8 mouse cellular contexts compared by ENCODE assay signal in the genomic region with DNA sequence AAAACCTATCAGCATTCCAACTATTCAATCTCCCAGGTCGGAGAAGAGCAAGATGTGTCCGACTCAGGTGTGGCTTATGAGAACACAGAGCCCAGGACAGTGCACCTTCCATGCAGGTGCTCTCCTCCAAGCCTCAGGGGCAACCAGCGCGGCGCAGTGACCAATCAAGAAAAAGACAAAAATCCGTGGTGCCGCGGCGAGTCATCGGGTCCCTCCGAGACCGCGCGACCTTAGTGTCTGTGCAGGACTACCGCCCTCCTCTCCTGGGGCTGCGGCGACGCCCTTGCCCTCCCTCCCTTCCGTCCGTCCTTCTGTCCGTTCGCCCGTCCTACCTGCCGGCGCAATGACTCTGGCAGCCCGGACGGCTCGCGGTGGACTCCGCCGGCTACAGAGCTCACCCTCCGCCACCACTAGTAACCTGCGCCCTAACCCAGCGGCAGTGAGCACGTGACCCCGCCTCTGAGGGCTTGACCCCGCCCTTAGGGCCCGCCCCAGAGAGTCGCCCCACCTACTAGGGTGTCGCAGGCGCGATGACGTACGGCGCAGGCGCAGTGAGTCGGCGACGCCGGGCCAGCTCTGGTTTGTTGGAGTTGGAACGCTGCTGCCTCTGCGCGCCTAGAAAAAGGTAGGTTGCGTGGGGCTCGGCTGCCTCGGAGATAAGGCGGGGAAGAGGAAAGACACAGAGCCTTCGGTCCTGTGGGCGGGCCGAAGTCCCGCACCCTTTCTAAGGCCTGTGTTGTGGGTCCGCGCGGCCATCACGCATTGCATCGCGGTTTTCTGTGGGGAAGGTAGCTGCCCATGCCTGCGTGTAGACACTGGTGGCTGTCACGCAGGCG. TPM values are rescaled to one million over a fixed set of nuclear protein-coding genes. Genes with fewer than 3 reads are reported as not detected.
DNase-seq lines count a peak whose midpoint lies in the region; ATAC-seq lines count a peak whose summit lies in the region.

Gene Serac1 (minus strand): TSS at position 455 of the 836 bp plus-strand sequence.
Gene Gtf2h5 (plus strand): TSS at position 500 of the 836 bp plus-strand sequence.

- peaks cover 21% of the 10 kb centered on the region for H3K4me1 ChIP-seq in heart, embryonic 13.5 days
- peaks cover 26% of the 10 kb centered on the region for H3K4me1 ChIP-seq in liver, embryonic 12.5 days
- H3K4me1 ChIP-seq in stomach, embryonic 15.5 days, result no peaks in the 10 kb centered on the region

- no peaks in the 10 kb centered on the region for H3K27me3 ChIP-seq in heart, embryonic 13.5 days (replicated peaks)
- H3K27me3 ChIP-seq in liver, embryonic 12.5 days (replicated peaks), result no peaks in the 10 kb centered on the region
- no peaks in the 10 kb centered on the region for H3K27me3 ChIP-seq in stomach, embryonic 15.5 days (replicated peaks)

- peak within 1 kb of the TSS; percentile 80 for H3K27ac ChIP-seq in heart, embryonic 13.5 days (replicated peaks)
- H3K27ac ChIP-seq in liver, embryonic 12.5 days, result peak within 1 kb of the TSS; percentile 91
- peak within 1 kb of the TSS; percentile 90 for H3K27ac ChIP-seq in stomach, embryonic 15.5 days

- peak; percentile 97 for DNase-seq in CD4-positive helper T cell, adult 2 months (ENCODE audit: low read depth, low spot score)
- peak; percentile 89 for DNase-seq in brain, embryonic 18.5 days (ENCODE audit: low read depth, low spot score)
- DNase-seq in kidney, postnatal 10 days, result peak; percentile 99
- DNase-seq in natural killer cell, adult 2 months (ENCODE audit: low spot score in 2 of 2), result peak; percentile 98

- peak within 1 kb of the TSS; percentile 94 for H3K9ac ChIP-seq in heart, embryonic 13.5 days
- H3K9ac ChIP-seq in liver, embryonic 12.5 days, result peak within 1 kb of the TSS; percentile 78
- H3K9ac ChIP-seq in stomach, embryonic 15.5 days, result peak within 1 kb of the TSS; percentile 81

- peak within 1 kb of the TSS; percentile 84 for H3K4me3 ChIP-seq in heart, embryonic 13.5 days
- H3K4me3 ChIP-seq in liver, embryonic 12.5 days, result peak within 1 kb of the TSS; percentile 75
- peak within 1 kb of the TSS; percentile 74 for H3K4me3 ChIP-seq in stomach, embryonic 15.5 days (replicated peaks)

- 1% methylated on average over 70 of the region's 70 CpGs for WGBS in heart, embryonic 13.5 days
- under 1% methylated on average over 70 of the region's 70 CpGs for WGBS in liver, embryonic 12.5 days (ENCODE audit: insufficient replicate concordance)
- under 1% methylated on average over 69 of the region's 70 CpGs for WGBS in stomach, embryonic 15.5 days

- ATAC-seq in erythroid progenitor cell, adult 5-6 weeks (replicated peaks; ENCODE audit: low FRiP score, poor library complexity, severe bottlenecking), result peak; percentile 94
- peak; percentile 99 for ATAC-seq in heart, embryonic 13.5 days (ENCODE audit: extremely low read depth, insufficient number of reproducible peaks, low FRiP score, low TSS enrichment)
- peak; percentile 99 for ATAC-seq in liver, embryonic 12.5 days
- ATAC-seq in stomach, embryonic 15.5 days (ENCODE audit: insufficient read depth, low FRiP score, low read depth), result peak; percentile 96

- peak within 1 kb of the TSS; percentile 79 for H3K4me2 ChIP-seq in heart, embryonic 13.5 days
- H3K4me2 ChIP-seq in liver, embryonic 12.5 days, result peak within 1 kb of the TSS; percentile 89
- peak within 1 kb of the TSS; percentile 71 for H3K4me2 ChIP-seq in stomach, embryonic 15.5 days

- no peaks in the 10 kb centered on the region for H3K9me3 ChIP-seq in heart, embryonic 13.5 days
- H3K9me3 ChIP-seq in liver, embryonic 12.5 days (replicated peaks), result no peaks in the 10 kb centered on the region
- H3K9me3 ChIP-seq in stomach, embryonic 15.5 days, result no peaks in the 10 kb centered on the region

- H3K36me3 ChIP-seq in heart, embryonic 13.5 days, result peaks cover 13% of the 10 kb centered on the region
- H3K36me3 ChIP-seq in liver, embryonic 12.5 days, result peaks cover 30% of the 10 kb centered on the region
- H3K36me3 ChIP-seq in stomach, embryonic 15.5 days, result peaks cover 2% of the 10 kb centered on the region; the same call in 1 of the 2 replicates

RNA-seq across cellular contexts. Expression of gene Serac1, which starts in this region (rescaled TPM):
- 1.1 and 1.3 TPM in 2 replicates for total RNA-seq in erythroid progenitor cell, adult 5-6 weeks (2015; ENCODE audit: low replicate concordance)
- 3.3 TPM in 1 of 2 replicates, not detected in the other for total RNA-seq in erythroid progenitor cell, adult 5-6 weeks (2017; ENCODE audit: low replicate concordance)
- polyA plus RNA-seq in heart, embryonic 13.5 days (2015; fragmentation: Nextera tagmentation; extraction: Ambion mirVana), result 5.1 and 5.6 TPM in 2 replicates
- polyA plus RNA-seq in liver, embryonic 12.5 days (2016; fragmentation: Nextera tagmentation; extraction: Ambion mirVana), result 2.2 TPM in 2 replicates
- 4.4 and 4.5 TPM in 2 replicates for polyA plus RNA-seq in stomach, embryonic 15.5 days (2015; fragmentation: Nextera tagmentation; extraction: Ambion mirVana)

RNA-seq across cellular contexts. Expression of gene Gtf2h5, which starts in this region (rescaled TPM):
- 29.6 and 29.8 TPM in 2 replicates for total RNA-seq in erythroid progenitor cell, adult 5-6 weeks (2015; ENCODE audit: low replicate concordance)
- total RNA-seq in erythroid progenitor cell, adult 5-6 weeks (2017; ENCODE audit: low replicate concordance), result 26.8 and 35.8 TPM in 2 replicates
- 126 and 154 TPM in 2 replicates for polyA plus RNA-seq in heart, embryonic 13.5 days (2015; fragmentation: Nextera tagmentation; extraction: Ambion mirVana)
- polyA plus RNA-seq in liver, embryonic 12.5 days (2016; fragmentation: Nextera tagmentation; extraction: Ambion mirVana), result 97.7 and 101 TPM in 2 replicates
- polyA plus RNA-seq in stomach, embryonic 15.5 days (2015; fragmentation: Nextera tagmentation; extraction: Ambion mirVana), result 163 and 172 TPM in 2 replicates

Comparison
In these comparisons a context has a peak if more than half of its experiments do, and no peak if none do; other contexts are left out.
1. Peak in every context shown above with its lines: DNase-seq, ATAC-seq, H3K4me3 ChIP-seq and H3K27ac ChIP-seq.